Mouse (Mus musculus) liver, postnatal 0 days (tissue): ENCODE results near the gene Fam83c.

Experiments
- CTCF ChIP-seq: sonication (generic); IDR thresholded peaks from 2 replicates; pipeline ENCODE4 v1.5.1; 2016; ENCODE audit warnings: antibody characterized with exemption, low read depth
- EP300 ChIP-seq: IDR thresholded peaks from 2 replicates; pipeline ENCODE4 v1.6.1; 2016; ENCODE audit warnings: antibody characterized with exemption, low read depth, mild to moderate bottlenecking

- TF ChIP-seq CTCF (no peak), EP300 (no peak)
These were observed 47.4 kb upstream of the Fam83c start for GRCm38 (mm10) chr2:155882087-155882486.
